ENCODE assay signal across 16 mouse cellular contexts in the genomic region with DNA sequence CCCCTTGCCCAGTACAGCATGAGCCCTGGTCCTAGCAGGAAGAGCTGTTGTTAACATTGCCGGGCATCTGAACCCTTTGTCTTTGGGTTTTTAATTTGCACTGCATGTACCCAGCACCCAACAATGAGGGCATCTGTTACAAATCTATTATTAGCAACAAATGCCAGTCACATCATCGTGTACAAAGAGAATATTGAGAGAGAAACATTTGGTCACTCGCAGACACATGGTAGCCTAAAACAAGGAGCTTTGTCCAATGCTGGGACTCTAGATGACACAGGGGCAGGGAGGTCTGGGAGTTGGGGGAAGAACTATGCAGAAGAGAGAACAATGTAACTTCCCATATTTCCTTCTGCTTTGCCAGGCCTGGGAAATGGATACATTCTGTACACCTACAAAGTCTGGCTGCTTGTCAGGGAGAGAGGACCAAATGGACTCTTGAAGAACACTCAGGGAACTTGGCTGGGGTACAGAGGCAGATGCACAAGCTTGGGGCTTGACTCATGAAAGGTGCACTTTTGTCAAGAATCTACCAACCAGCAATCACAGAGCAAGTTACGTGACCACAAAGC. TPM values are rescaled to one million over a fixed set of nuclear protein-coding genes. Genes with fewer than 3 reads are reported as not detected.
DNase-seq lines count a peak whose midpoint lies in the region; ATAC-seq lines count a peak whose summit lies in the region.
"Had no signal": no experiment of that assay in that cellular context is flagged by ENCODE, and none has a peak within 500 bp of the region (broad histone marks: within the 10 kb centered on the region; RNA-seq: fewer than 3 reads in every experiment).

No protein-coding gene starts in this region.

- no peaks in the 10 kb centered on the region for H3K9me3 ChIP-seq in hindbrain, embryonic 16.5 days (ENCODE audit: control insufficient read depth, low read length)
- no peaks in the 10 kb centered on the region for H3K9me3 ChIP-seq in hindbrain, embryonic 11.5 days (ENCODE audit: control insufficient read depth, low read length)
- H3K9me3 ChIP-seq: heart, embryonic 13.5 days; limb, embryonic 15.5 days; stomach, embryonic 15.5 days had no signal

- ATAC-seq in hindbrain, embryonic 16.5 days, result peak; percentile 58; the same call in 1 of the 2 replicates
- no peak for ATAC-seq in hindbrain, embryonic 11.5 days (ENCODE audit: low FRiP score)
- ATAC-seq: inflammation-experienced regulatory T-cells, adult 6 months; midbrain, embryonic 16.5 days had no signal

- no peak overlapping the region for H3K27ac ChIP-seq in hindbrain, embryonic 16.5 days (ENCODE audit: low read depth, low read length)
- no peak overlapping the region for H3K27ac ChIP-seq in hindbrain, embryonic 11.5 days (ENCODE audit: low read depth, low read length)
- H3K27ac ChIP-seq: heart, embryonic 13.5 days; limb, embryonic 15.5 days; stomach, embryonic 15.5 days had no signal

- intact Hi-C loops in gastrocnemius, postnatal 36 days (cut with DNase I), result no loop called here

- no peaks in the 10 kb centered on the region for H3K36me3 ChIP-seq in hindbrain, embryonic 16.5 days (ENCODE audit: control insufficient read depth, insufficient read depth, low read length)
- no peaks in the 10 kb centered on the region for H3K36me3 ChIP-seq in hindbrain, embryonic 11.5 days (ENCODE audit: control insufficient read depth, insufficient read depth, low read length)
- H3K36me3 ChIP-seq: heart, embryonic 13.5 days; limb, embryonic 15.5 days; stomach, embryonic 15.5 days had no signal

- no peak overlapping the region for H3K9ac ChIP-seq in hindbrain, embryonic 16.5 days (ENCODE audit: low read depth, low read length)
- no peak overlapping the region for H3K9ac ChIP-seq in hindbrain, embryonic 11.5 days (ENCODE audit: low read depth, low read length)
- H3K9ac ChIP-seq: heart, embryonic 13.5 days; limb, embryonic 15.5 days; stomach, embryonic 15.5 days had no signal

- H3K27me3 ChIP-seq in hindbrain, embryonic 16.5 days (replicated peaks; ENCODE audit: control insufficient read depth, insufficient read depth, low read length), result no peaks in the 10 kb centered on the region
- H3K27me3 ChIP-seq in hindbrain, embryonic 11.5 days (ENCODE audit: control insufficient read depth, insufficient read depth, low read length), result no peaks in the 10 kb centered on the region
- H3K27me3 ChIP-seq: heart, embryonic 13.5 days; limb, embryonic 15.5 days; stomach, embryonic 15.5 days had no signal

- no peak overlapping the region for H3K4me3 ChIP-seq in hindbrain, embryonic 16.5 days (ENCODE audit: low read length)
- no peak overlapping the region for H3K4me3 ChIP-seq in hindbrain, embryonic 11.5 days (ENCODE audit: low read depth, low read length)
- H3K4me3 ChIP-seq: heart, embryonic 13.5 days; limb, embryonic 15.5 days; stomach, embryonic 15.5 days had no signal

- H3K4me2 ChIP-seq in hindbrain, embryonic 16.5 days (ENCODE audit: low read length), result no peak overlapping the region
- H3K4me2 ChIP-seq in hindbrain, embryonic 11.5 days (replicated peaks; ENCODE audit: low read depth, low read length), result no peak overlapping the region
- H3K4me2 ChIP-seq: heart, embryonic 13.5 days; limb, embryonic 15.5 days; stomach, embryonic 15.5 days had no signal

- 49% methylated on average over 4 of the region's 4 CpGs for WGBS in hindbrain, embryonic 16.5 days
- 74% methylated on average over 4 of the region's 4 CpGs for WGBS in hindbrain, embryonic 11.5 days

- H3K4me1 ChIP-seq in hindbrain, embryonic 16.5 days (ENCODE audit: control insufficient read depth, insufficient read depth, low read depth, low read length), result no peaks in the 10 kb centered on the region
- H3K4me1 ChIP-seq in hindbrain, embryonic 11.5 days (replicated peaks; ENCODE audit: control insufficient read depth, insufficient read depth, low read length), result no peaks in the 10 kb centered on the region
- H3K4me1 ChIP-seq: heart, embryonic 13.5 days; limb, embryonic 15.5 days; stomach, embryonic 15.5 days had no signal

- no peak for DNase-seq in hindbrain, embryonic 11.5 days (ENCODE audit: low spot score)
- peak; percentile 81 for DNase-seq in retina, postnatal 1 day
- no peak for DNase-seq in retina, embryonic 14.5 days (ENCODE audit: low spot score)
- peak; percentile 73 for DNase-seq in cerebellum, adult 8-10 months
- peak; percentile 86 for DNase-seq in layer of hippocampus, adult 9-11 months
- DNase-seq in gastrocnemius, postnatal 36 days, result no peak
- no peak for DNase-seq in adrenal gland, adult (ENCODE audit: inconsistent age in 2 of 2, low spot score in 1 of 2)
- DNase-seq: adrenal gland, postnatal 25 days; embryo, embryonic 11 days; right cerebral cortex, postnatal 25 days had no signal

RNA-seq across cellular contexts. Expression of a gene that starts 7.8 kb away (rescaled TPM):
- polyA plus RNA-seq in hindbrain, embryonic 16.5 days (2015; fragmentation: Nextera tagmentation; extraction: Ambion mirVana), result 42.9 and 44.9 TPM in 2 replicates
- 9.5 and 10.0 TPM in 2 replicates for polyA plus RNA-seq in hindbrain, embryonic 11.5 days (2014; fragmentation: Nextera tagmentation; extraction: Ambion mirVana)
- total RNA-seq in gastrocnemius, postnatal 36 days (2021), result 1 to 10 TPM; 3.0 to 4.8 TPM

Comparison
In these comparisons a context has a peak if more than half of its experiments do, and no peak if none do; other contexts are left out.
1. DNase-seq: peak in retina, postnatal 1 day (single experiment), cerebellum, adult 8-10 months (single experiment) and layer of hippocampus, adult 9-11 months (single experiment); none in hindbrain, embryonic 11.5 days (single experiment), retina, embryonic 14.5 days (single experiment), gastrocnemius, postnatal 36 days (0 of 2) and adrenal gland, adult (0 of 2).